Mouse (Mus musculus) heart, adult 11 months (tissue): ENCODE measurements around the gene Pi4k2b.
"Not testable (repeated sequence)": the region's sequence is repeated elsewhere in the genome, so short reads cannot be mapped to it uniquely, and the experiment has no call there.

ENCODE experiments used
- DNase-seq: peaks from one replicate; pipeline ENCODE4 v3.0.0; 2022

Gene Pi4k2b

DNA sequence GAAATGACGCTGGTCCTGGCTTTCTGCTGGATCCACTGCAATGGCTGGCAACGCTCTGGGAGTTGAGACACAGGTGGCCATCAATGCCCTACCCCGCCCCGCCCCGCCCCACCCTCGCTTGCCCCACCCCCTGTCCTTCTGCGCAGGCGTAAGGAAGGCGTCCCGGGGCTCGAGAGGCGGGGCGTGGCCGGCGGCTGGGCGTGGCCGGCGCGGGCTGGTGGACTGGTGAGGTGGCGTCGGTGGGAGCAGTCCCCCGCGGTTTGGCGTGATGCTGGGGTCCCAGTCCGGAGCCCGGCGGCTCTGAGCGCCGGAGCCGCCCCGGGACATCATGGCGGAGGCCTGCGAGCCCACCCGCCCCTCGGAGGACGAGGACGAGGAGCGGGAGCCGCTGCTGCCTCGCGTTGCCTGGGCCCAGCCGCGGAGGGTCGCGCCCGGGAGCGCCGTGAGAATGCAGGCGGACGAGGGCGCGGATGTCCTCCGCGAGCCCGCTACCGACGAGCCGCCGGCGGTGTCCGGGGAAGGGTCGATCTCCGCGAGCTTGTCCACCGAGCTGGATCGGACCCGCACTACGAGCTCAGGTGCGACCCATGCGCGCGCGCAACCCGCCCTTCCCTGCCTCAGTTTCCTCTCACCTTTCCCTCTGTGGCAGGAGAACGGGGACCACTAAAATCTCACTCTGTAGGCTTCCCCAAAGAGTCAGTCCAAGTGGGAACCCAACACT is at the start of gene Pi4k2b:
Gene Pi4k2b, plus strand, starts transcription at position 184 of the 721 bp plus-strand sequence.
- DNase-seq: peak; percentile 98

DNA sequence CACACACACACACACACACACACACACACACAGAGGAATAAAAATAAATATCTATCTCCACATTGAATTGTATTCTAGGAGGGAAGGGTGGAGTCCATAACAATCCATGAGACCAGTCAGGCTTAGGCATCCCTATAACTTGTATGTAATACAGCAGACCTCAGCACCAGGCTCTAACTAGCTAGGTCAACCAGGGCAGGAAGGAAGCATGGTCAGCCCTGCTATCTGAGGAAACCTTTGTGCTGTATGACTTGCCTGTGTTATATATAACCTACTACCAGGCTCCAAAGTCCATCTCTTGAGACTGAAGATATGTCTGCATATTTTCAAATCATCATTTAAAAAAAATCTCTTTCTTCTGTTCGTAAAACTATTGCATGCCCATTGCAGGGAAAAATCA is 44.1 kb upstream of the Pi4k2b start:
- DNase-seq: no peak

DNA sequence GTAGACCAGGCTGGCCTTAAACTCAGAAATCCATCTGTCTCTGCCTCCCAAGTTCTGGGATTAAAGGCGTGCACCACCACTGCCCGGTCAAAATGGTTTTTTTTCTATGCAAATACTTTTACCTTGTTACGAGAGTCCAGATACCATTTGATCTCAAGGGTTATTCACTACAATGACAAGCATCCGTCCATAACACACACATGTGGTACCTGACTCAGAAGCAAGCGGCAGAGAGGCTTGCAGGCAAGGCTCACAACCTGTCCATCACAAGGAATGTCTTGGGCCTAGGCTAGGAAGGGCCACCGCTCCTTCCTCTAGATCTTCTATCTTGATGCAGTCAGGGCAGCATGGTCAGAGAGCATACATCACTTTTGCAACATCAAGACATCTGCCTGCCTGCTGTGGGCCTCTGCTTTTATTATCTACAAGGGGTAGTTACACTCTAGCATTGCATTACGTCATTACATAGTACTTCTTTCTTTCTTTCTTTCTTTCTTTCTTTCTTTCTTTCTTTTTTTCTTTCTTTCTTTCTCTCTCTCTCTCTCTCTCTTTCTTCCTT is 43.4 kb upstream of the Pi4k2b start:
- DNase-seq: not testable (repeated sequence)

DNA sequence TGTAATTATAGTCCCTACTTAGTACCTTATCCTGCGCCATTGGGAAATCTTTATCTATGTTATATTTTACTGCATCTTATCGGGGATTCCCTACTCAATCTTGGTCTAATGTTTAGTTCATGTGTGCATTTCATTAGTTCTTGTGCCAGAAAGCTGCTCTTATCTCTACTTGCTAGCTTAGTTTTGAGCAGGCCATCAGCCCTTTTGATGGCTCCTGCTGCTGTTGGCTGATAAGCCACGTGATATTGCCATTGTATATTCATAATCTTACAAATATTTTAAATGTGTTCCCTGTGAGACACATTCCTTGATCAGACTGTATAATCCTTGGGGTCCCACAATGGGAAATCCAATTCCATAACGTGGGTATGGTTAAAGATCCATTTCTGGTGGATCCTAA is 36.8 kb upstream of the Pi4k2b start:
- DNase-seq: no peak

DNA sequence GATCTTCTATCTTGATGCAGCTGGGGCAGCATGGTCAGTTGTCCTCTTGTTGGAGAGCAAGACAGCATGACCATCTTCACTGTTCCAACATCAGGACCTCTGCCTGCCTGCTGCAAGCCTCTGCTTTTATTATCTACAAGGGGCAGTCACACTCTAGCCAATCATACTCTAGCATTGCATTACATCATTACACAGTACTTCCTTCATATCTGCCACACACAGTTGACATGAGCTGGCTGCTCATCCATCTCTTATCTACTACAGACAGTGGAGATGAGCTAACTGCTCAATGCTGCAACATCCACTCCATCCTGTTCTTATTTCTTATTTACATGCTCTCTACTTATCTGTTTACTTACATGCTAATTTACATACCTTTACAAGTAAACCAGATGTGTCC is 28.7 kb upstream of the Pi4k2b start:
- peak; percentile 37 for DNase-seq

DNA sequence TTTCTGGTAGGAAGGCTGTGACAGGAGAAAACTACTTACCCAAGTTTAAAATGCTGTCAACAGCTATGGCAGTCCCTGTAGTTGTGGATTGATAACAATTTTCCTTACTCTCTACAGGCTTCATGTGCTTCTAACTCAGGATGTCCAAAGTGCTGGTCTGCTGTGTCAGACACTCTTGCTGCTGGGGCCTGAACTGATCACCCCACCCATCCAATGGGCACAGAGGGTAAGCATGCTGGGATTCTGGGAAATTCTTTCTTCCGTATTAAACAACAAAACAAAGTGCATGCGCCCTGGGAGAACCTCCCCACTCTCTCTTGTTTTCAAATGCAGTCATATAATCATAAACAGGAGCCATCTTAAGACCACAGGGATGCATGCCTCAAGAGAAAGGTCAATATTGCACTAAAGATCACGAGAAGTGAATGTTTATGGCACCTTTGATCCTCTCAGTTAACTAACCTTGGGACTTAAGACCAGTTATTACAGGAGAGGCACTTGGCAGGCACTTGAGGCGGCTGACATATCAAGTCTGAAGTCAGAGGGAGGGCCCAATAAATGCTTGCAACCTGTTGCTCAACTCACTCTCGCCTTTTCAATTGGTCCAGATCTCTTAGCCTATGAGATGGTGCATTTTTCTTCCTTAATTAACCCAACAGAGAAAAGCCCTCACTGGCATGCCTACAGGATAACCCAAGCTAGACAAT is 24.5 kb upstream of the Pi4k2b start:
- DNase-seq: peak; percentile 40

DNA sequence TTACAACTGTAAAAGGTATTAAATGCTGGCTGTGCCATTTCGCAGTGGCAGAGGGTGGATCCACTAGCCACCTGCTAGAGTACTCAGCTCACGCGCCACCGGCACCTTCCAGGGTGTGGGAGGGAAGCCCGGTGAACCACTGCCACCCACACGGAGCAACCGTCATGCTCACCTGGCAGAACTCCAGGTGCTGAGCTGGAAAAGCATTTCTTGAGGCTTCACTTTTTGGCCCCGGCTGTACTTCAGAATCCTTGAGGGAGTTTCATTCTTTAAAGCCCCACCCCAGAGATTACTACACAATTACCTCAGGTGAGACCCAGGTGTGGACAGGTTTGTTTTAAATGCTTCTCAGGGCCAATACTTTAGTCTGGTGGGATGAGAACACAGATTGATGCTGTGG is 20.4 kb upstream of the Pi4k2b start:
- DNase-seq: peak; percentile 78

DNA sequence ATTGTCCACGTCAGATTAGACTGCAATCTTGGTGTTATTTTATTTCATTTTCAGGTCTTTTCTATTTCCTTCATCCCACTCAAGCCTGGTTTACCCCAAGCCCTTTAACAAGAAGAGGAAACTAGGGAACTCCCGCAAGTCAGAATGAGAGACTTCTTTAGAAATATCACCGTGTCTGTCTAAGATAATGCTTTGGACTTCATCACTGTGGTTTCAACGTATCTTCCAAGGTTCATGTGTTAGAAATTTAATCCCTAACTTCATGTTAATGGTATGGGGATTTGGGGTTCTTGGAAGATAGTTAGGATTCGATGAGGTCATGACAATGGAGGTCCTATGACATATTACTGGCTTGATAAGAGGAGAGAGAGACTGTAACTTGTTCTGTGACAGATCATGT is 13.6 kb upstream of the Pi4k2b start:
- DNase-seq: no peak

DNA sequence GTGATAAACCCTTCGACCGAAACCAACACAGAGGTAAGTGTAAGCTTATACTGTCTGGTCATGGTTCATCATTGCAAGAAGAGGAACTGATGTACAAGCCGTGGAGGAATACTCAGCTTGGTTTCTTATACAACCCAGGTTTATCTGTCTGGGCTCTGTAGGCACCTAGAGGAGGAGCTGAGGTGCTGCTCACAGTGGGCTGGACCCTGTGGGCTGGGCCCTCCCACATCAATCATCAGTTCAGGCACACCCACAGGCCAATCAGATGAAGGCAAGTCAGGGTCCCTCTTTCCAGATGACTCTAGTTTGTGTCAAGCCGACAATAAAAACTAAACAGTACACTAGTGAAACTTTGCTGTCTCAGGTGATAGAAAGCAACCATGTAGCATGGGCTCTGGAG is 8.6 kb upstream of the Pi4k2b start:
- DNase-seq: peak; percentile 78

DNA sequence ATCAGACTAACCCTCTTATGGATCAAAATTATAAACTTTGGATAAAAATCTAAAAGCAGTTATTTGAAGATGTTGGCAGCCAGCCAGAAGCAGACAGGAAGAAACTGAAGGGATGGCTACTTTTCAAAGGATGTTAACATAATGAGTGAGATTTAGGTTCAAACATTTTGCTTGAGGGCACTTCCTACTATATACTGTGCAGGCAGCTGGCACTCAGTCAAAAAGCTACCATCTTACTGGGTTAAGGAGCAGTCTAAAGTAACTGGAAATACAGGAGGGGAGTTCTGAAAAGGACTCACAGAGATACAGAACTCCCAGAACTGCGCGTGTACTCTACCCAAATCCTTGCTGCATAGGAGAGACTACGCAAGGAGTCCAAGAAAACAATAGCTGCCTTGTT is 5.3 kb upstream of the Pi4k2b start:
- DNase-seq: peak; percentile 51

DNA sequence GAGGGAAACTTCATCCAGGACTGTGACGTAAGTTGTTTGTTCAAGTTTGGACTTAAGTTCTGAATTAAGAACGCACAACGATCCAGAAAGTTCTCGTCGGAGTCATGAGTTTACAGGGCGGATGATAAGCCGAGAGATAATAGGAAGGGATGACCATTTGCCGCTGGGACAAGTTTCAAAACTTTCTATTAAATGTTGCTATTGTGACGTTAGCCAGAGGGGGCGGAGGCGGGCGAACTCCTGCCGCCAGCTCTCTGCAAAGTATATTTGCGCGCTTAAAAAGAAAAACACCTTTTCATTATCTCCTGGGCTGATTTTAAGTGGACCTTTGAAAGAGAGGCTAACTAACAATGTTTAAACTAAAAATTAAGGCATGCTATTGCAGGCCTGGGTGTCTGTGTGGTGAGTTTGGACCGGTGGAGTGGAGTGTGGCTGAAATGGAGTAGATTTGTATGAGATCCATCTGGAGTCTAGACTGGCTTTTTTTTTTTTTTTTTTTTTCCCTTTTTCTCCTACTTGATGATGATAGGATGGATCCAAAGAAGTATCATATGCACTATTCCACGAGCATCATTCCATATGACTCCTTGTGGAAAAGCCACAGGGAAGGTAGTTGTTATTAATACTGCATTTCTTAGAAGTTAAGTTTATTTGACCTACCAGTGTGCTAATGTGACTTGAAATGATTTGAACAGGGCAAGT is 889 bp downstream of the Pi4k2b start:
- DNase-seq: peak; percentile 90

DNA sequence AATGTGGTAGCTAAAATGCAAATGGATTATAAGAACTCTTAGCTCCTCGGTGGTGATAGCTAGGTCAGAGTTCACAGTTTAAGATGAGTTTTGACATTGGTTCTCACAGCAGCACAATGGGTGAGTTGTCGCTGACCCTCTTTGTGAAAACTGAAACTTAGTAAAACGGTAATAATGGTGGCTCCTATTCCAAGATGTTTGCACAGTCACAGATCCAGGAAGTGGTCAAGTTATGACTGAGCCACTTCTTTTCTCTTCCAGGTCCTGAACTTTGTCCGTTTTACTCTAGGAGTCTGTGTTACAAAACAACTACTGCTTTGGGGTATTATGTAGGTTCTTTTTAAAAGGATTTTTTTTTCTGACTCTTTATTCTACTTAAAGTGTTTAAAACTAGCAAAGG is 1.9 kb downstream of the Pi4k2b start:
- peak; percentile 42 for DNase-seq

DNA sequence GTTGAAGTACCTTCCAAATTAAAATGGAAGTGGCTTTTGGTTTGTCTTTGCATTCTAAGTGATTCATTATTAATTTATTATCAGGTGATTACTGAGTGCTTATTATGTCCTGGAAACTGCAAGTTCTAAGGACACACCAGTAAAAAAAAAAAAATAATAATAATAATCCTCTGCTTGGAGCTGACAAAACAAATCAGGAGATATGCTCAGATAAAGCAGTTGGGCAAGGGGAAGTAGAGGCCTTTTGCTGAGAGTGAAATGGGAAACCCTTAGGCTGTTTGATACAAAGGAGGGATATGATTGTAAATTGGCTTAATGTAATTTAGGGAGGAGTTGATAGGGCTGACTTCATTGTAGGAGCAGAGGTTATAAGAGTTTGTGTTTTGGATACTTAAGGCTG is 5.5 kb downstream of the Pi4k2b start:
- no peak for DNase-seq

DNA sequence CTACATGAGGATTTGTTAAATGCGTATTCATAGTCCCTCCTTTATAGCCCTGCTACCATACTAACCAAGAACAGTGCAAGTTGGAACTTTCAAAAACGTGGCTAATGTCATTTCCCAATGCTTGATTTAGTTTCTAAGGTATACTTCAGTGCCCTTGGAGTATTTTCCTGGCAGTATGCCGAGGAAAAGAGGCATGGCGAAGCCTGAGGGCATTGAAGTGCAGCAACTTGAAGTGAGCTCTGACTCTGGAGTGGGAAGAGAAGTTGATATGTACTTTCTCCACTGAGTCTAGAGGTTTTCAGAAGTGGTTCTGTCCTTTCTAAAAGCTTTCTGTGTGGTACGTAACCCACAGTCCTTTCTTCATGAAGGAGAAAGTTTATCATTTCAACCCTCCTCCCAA is 7.4 kb downstream of the Pi4k2b start:
- DNase-seq: peak; percentile 16

DNA sequence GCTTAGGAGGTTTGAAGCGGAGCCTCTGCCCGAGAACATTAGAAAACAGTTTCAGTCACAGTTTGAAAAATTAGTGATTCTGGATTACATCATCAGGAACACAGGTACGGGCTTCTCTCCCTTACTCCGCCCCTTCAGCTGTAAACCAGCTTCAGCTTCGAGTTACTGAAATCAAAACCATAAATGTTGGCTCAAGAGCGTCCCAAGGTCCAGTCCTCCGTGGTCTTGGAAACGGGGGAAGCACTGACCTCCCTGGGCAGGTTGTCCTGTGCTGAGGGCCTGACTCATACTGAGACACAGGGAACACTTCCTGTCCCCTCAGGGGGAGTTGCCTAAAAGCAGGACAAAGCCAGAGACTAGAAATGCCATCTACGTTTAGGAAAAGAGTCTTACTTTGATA is 11.8 kb downstream of the Pi4k2b start:
- DNase-seq: peak; percentile 18

DNA sequence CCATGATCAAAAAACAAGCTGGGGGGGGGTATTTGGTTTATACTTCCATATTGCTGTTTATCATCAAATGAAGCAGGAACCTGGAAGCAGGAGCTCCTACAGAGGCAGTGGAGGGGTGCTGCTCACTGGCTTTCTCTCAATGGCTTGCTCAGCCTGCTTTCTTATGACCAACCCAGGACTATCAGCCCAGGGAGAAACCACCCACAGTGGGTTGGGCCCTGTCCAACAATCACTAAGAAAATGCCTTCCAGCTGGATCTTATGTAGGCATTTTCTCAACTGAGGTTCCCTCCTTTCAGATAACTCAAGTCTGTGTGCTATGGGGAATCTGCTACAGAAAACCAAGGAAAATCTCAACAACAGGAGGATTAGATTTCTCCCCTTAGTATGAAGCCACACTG is 12.8 kb downstream of the Pi4k2b start:
- DNase-seq: peak; percentile 34

DNA sequence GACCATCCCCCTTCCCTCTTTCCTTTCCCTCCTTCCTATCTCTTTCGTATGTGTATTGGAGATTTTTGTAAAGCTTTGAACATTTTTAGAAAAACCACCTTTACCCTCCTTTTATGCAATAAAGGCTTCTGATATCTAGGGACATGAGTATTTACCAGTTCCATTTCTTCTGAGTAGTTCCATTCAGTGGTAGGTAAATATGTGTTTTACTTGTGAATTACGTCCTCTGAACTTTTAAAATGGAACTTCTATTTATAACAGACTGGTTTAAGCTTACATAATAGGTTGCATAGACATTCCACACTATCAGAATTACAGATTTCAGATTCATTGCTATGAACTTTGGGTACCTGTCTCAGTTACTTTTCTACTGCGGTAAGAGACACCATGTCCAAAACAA is 14.0 kb downstream of the Pi4k2b start:
- DNase-seq: no peak

DNA sequence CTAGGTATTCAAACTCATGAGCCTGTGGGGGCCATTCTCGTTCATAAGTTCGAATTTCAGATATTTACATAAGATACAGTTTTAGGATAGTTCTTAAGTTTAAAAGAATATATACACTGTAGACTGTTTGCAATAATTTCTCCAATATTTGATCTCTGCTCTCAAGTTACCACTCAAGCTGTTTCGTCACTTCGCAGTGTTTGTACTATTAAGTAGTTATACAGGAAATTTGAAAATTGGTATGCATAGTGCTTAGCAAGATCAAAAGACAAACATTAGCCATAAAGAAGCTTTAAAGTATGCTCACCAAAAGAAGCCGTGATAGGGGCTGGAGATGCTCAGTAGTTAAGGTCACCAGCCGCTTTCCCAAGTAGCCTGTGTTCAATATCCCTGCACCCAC is 14.6 kb downstream of the Pi4k2b start:
- peak; percentile 19 for DNase-seq

DNA sequence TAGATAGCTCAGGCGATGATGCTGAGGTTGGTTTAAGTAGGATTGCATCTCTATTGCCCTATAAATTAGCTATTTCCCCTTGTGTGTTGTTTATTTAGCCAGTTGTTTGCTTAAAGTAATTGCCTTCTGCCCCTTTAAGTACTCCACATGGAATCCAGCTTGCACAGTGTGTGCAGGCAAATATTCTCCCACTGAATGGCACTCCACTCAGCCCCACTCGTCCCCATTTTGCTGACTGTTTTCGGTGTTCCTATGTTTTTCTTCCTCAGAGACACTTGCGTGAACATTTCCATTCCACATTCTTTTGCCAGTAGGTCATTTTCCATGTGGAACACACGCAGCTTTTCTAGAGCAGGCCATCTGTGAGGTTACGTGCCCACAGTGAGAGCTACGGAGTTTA is 21.2 kb downstream of the Pi4k2b start:
- no peak for DNase-seq

DNA sequence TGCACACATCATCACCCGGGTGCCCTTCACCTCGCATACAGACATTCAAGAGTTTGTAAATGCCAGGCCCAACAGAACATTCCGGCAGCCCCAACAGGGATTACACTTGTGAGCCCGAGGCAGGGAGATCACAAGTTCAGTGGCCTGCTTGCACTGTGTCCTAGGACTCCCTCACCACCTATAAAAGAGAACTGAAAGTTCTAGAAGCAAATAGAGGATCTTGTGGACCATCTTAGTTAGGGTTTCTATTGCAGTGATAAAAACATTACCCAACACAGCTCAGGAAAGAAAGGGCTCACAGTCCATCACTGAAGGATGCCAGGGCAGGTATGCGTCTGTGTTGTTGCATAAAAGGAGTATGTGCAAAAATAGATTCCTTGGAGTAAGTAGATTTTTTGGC is 32.9 kb downstream of the Pi4k2b start:
- DNase-seq: peak; percentile 42

DNA sequence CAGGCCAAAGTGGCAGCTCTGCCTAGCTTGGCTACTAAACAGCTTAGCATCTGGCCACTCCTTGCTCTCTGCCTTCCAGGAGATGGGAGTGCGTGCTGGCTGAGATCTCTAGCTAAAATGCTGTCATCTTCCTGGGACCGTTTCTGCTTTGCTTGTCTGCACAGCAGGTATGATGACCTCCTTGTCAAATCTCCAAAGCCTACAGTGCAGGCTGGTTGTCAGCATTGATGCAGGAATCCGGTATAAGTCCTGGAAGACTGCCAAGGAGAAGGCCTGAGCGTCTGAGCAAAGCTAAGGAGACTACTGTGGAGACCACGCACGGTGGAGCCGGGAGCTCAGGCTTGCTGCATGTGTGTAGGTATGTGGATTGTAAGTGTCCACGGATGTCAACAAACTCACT is 33.9 kb downstream of the Pi4k2b start, which contains the start of gene Zcchc4:
Gene Zcchc4, plus strand, starts transcription at position 173 of the 400 bp plus-strand sequence.
- no peak for DNase-seq

DNA sequence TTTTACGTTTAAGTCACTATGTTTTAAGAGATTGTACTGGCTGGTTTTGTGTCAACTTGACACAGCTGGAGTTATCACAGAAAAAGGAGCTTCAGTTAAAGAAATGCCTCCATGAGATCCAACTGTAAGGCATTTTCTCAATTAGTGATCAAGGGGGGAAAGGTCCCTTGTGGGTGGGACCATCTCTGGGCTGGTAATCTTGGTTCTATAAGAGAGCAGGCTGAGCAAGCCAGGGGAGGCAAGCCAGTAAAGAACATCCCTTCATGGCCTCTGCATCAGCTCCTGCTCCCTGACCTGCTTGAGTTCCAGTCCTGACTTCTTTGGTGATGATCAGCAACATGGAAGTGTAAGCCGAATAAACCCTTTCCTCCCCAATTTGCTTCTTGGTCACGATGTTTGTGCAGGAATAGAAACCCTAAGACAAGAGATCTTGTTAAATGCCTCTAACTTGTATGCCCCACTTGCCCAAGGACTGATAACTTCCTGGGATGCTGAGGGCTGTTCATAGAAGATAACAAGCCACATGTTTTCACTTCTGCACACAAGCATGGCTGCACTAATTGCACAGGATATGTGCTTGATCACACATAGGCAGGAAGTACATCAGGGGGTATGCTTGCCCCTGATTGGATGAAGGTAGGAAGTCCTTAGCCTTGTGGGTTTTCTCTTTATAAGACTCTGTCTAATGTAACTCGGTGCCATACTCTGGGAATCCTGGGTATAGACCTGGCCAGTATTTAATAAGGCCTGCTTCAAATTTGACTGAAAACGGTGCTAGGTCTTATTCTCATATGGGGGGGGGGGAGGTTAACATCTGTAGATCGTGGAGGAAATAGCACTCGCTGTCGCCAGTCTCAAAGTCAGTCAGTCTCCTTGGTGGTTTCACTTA is 35.3 kb downstream of the Pi4k2b start:
- DNase-seq: peak; percentile 41
